Mouse (Mus musculus) embryonic fibroblast, embryonic 13.5 days (primary cell): ENCODE measurements around the gene Kctd12b. TPM values are rescaled to one million over a fixed set of nuclear protein-coding genes. Genes with fewer than 3 reads are reported as not detected.

Experiments used
- H3K27ac ChIP-seq: 2 replicates; pipeline ENCODE4 v1.5.1; 2012; ENCODE audit warnings: low read length, control low read depth, inconsistent platforms; ENCODE audit not compliant: insufficient read depth
- H3K4me1 ChIP-seq: 2 replicates; pipeline ENCODE4 v1.6.1; 2011; ENCODE audit warnings: low read length; ENCODE audit not compliant: control insufficient read depth, insufficient read depth
- H3K4me3 ChIP-seq: 2 replicates; pipeline ENCODE4 v1.5.1; 2011; ENCODE audit warnings: mild to moderate bottlenecking, control low read depth, low read length; ENCODE audit not compliant: insufficient read depth
- CTCF ChIP-seq: IDR thresholded peaks from 2 replicates; pipeline ENCODE4 v1.5.1; 2011; ENCODE audit warnings: mild to moderate bottlenecking, control low read depth, low read length, moderate library complexity, borderline replicate concordance; ENCODE audit not compliant: insufficient read depth
- POLR2A ChIP-seq: IDR thresholded peaks from 2 replicates; pipeline ENCODE4 v1.6.1; 2011; ENCODE audit warnings: low read depth, mild to moderate bottlenecking, control low read depth, low read length, moderate library complexity
- polyA plus RNA-seq: library from polyadenylated mRNA; stranded (reverse); fragments of >200 nt; gene quantifications from 2 replicates; pipeline ENCODE4 v1.2.4, GENCODE M21; 2011; ENCODE audit warnings: low read depth; ENCODE audit not compliant: missing spikeins, insufficient read length

Kctd12b gene
- polyA plus RNA-seq, 1 experiment: 3.2 TPM

GRCm38 (mm10) chrX:153664903-153665302, 31.3 kb downstream of the Kctd12b start:
- H3K27ac ChIP-seq: no peak overlapping the region
- no peaks in the 10 kb centered on the region for H3K4me1 ChIP-seq
- H3K4me3 ChIP-seq: no peak overlapping the region
- TF ChIP-seq CTCF: no peak
- TF ChIP-seq POLR2A: no peak

DNA sequence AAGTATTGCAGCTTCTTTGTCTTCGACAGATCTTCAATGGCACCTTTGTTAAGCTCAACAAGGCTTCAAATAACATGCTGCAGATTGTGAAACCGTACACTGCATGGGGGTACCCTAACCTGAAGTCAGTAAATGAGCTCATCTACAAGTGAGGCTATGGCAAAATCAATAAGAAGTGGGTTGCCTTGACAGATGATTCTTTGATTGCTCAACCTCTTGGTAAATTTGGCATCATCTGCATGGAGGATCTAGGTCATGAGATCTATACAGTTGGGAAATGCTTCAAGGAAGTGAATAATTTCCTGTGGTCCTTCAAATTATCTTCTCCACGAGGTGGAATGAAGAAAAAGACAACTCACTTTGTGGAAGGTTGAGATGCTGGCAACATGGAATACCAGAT, 39.2 kb downstream of the Kctd12b start:
- Histone ChIP-seq H3K4me3 (no peak overlapping the region), H3K4me1 (no peaks in the 10 kb centered on the region), H3K27ac (no peak overlapping the region)
- TF ChIP-seq POLR2A: no peak
- TF ChIP-seq CTCF: no peak

DNA sequence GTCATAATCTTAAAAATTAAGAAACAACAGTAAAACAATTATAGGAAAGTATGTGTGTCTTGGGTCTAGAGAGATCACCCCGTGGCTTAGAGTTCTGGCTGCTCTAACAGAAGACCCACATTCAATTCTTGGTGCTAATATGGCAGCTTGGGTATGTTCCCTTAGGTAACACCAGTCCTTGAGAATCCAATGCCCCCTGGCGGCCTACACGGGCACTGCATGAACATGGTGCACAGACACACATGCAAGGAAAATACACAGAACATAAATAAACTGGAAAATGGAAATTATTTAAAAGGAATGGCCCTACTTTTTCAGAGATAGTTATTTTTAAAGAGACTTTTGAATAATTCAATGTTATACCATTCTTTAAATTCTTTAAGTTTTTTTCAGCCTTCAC, 55.6 kb downstream of the Kctd12b start:
- TF ChIP-seq CTCF (no peak), POLR2A (no peak)
- no peaks in the 10 kb centered on the region for H3K4me1 ChIP-seq
- no peak overlapping the region for H3K4me3 ChIP-seq
- no peak overlapping the region for H3K27ac ChIP-seq

GRCm38 (mm10) chrX:153636247-153636646, 59.9 kb downstream of the Kctd12b start:
- Histone ChIP-seq H3K27ac (no peak overlapping the region), H3K4me3 (no peak overlapping the region), H3K4me1 (no peaks in the 10 kb centered on the region)
- no peak for TF ChIP-seq CTCF
- TF ChIP-seq POLR2A: no peak

Other genes starting within 250 kb of the Kctd12b start
- gene Ubqln2, start 198.2 kb downstream of the Kctd12b start, polyA plus RNA-seq: 40.6 and 42.9 TPM in 2 replicates
- gene Cypt3, start 137.8 kb downstream of the Kctd12b start, polyA plus RNA-seq: not detected in 2 replicates
- 98.0 and 108 TPM in 2 replicates for gene Nbdy, start 27.2 kb upstream of the Kctd12b start, polyA plus RNA-seq
- gene Spin2c, start 135.8 kb upstream of the Kctd12b start, polyA plus RNA-seq: 3.4 TPM in 2 replicates